Mouse (Mus musculus): ENCODE data around the gene Gemin4.

Gemin4 gene

DNA sequence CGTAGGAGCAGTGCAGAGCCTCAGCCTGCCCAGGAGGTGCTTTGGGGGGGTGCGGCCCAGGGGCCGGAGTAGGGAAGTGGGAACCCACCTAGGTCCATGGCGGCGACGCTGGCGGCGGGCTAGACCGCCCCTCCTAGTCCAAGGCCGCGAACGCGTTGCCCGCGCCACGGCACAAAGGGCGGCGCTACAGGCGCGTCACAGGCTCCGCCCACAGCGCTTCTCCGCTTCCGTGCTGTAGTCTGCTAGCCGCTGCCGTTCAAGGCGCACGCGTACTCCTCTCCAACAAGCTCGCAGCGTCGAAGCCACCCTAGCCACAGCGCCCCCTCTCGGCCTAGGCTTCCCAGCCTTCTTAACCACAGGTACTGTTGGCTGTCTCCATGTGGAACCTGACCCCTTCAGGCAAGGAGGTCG lies at the start of gene Gemin4, which contains the start of gene Dbil5:
Gene Gemin4 (minus strand): TSS at position 275 of the 411 bp plus-strand sequence.
Gene Dbil5 (plus strand): TSS at position 219 of the 411 bp plus-strand sequence.
- DNase-seq (ENCODE audit: extremely low read depth, insufficient read length, low spot score), result peak; percentile 99

DNA sequence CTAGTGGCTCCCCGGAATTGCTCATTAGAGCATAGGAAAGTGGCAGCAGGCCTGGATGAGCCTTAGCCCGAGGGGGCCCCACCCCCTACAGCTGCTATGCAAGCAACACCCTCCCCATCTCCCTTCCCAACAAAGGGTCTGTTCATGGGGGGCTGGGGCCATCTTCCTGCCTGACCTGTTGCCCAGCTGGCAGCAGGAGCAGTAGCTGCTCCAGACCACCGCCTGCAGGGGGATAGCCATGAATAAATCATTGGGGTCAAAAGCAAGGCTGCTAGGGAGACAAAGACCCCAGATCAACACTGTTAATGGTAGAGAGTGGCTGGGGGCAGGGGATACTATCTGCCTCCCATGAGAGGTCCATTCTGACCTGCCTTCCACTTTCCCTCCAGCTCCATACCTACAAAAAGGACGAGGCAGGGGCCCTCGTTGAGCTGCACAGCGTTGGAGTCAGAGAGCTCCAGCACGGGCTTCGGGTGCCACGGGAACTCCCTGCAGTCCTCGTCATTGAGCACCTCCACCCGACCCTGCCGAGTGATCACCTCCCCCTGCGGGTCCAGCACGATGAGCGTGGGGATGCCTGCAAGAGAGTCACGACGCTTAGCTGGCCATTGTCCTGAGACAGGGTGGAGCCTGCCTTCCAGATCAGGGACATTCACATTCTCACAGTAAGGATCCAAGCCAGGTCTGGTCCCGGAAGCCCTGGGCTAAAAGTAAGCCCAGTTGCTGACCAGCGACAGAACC lies 45.3 kb upstream of the Gemin4 start:
- no peak for DNase-seq (ENCODE audit: extremely low read depth, insufficient read length, low spot score)

DNA sequence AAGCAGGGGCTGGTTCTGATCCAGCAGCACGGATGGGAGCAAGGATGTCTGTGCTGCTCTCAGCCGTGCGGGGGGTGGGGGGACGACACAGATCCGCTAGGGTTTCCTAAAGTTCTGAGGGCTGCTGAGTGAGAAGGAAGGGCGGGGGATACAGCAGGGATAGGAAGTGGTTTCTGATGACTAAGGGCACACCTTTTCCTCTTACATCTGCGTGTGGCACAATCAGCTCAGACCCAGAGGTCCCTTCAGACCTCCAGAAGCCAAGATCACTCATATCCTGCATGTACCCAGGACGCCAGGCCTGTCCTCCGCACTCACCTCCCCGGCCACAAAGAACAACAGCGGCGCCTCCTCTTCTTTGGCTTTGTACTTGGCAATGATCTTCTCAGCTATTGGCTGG lies 43.8 kb upstream of the Gemin4 start:
- DNase-seq (ENCODE audit: extremely low read depth, insufficient read length, low spot score), result peak; percentile 24

DNA sequence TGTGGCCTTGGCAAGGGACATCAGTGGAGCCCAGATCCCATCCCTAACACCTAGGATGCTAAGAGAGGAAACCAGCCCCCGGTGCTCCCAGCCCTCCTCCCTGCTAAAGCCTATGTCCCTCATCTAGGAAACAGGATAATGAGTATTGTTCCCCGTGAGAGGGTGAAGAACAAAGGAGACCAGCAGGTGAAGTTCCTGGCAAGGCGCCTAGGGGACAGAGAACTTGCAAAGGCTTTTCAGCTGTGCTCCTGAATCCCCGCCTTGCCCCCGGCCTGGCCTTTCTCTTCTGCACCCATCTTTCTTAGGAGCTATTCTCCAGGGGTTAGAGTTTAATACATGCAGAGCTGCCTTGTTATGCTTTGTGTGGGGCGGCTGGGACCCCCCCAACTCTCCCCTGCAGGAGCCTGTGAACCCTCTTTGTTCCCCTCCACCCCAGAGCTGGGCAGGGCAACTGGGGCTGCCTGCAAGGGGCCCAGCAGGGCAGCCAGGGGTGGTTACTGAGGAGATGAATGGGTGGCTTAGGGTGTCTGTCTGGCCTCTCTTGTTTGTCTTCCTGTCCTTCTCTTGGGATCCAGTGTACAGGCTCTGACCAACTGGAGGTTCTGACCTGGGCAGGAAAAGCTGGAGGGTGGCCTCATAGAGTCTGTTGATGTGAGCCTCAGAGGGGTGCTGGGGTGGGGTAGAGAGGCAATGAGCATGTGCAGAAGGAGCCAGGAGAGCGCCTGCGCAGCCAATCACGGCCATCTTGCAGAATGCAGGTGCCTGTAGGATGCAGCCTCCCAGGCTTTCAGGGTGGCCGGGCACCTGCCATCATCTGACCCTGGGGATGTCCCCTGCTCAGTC lies 43.0 kb upstream of the Gemin4 start:
- DNase-seq (ENCODE audit: extremely low read depth, insufficient read length, low spot score), result no peak

DNA sequence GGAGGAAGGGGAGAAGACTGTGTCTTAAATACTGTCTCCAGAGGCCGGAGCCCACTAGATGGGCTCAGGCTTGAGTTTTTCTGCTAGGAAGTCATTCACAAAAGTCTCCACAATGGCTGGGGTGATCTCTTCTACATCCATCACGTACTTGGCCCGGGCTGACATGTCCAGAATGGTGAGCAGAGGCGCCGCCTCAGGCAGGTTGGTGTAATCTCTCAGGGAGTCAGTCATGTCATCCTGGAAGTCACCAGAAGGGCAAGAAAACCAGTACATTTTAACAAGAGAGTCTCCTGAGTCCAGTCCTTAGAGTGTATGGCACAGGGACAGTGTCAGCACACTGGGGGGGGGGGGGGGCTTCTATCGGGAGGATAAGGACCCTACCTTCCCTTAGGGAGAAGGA lies 41.0 kb upstream of the Gemin4 start:
- DNase-seq (ENCODE audit: extremely low read depth, insufficient read length, low spot score), result no peak

DNA sequence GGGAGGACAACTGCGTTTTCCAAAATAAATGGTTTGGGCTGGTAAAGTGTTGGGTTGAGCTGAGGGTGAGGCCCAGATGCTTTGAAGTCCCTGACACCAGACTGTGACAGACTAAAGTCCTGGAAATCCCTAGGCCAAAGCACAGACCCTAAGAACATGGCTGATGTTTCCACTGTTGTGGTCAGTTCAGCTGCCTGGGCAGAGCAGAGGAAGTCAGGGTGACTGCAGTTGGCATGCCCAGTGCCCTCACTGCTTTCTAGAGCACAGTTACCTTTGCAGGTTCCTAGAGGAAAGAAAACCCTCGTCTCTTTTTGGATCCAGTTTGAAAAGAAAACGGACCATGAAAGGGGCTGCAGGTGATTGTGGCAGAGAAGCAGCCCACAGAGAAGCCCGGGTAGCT lies 39.9 kb upstream of the Gemin4 start:
- DNase-seq (ENCODE audit: extremely low read depth, insufficient read length, low spot score), result no peak

DNA sequence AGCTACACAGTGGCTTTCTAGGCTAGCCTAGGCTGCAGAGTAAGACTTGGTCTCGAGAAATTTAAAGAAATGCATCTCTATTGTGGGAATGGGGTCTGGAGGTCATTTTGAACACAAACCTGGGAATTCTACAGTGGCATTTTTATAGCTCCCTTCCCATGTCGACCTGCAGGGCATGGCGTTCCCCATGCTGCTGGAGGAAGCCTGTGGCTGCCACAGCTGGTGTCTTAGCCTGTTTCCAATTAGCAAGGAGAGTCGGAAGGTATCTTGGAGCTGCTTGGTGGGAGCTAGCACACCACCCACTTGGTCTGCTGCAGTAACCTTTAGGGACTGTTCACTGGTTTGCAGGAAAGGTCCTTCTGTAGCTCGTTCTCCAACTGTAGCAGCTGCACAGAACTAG lies 38.7 kb upstream of the Gemin4 start:
- no peak for DNase-seq (ENCODE audit: extremely low read depth, insufficient read length, low spot score)

DNA sequence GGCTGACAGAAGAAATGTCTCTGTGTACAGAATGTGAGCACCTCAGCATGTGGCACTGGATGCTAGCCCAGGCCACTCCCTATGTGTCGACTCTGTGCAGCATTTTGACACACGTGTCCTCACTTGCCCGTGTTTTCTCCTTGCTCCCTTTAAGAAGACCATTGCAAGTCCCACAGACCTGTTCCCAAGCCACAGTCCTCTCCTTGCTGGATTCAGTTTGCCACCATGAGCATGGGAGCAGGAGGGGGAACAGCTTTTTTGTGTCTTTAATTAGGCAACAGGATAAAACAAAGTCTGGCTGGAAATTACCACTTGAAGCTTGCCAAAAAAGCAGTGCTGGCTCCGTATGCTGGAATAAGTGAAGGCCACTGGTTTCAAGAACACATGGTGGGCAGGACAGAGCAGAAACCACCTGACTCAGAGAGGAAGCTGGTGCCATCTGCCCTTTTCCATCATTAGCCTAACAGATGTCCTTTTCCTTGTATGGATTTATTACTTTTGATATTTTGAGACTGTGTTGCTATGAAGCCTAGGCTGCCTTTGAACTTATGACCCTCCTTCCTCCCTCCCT lies 38.1 kb upstream of the Gemin4 start:
- no peak for DNase-seq (ENCODE audit: extremely low read depth, insufficient read length, low spot score)

DNA sequence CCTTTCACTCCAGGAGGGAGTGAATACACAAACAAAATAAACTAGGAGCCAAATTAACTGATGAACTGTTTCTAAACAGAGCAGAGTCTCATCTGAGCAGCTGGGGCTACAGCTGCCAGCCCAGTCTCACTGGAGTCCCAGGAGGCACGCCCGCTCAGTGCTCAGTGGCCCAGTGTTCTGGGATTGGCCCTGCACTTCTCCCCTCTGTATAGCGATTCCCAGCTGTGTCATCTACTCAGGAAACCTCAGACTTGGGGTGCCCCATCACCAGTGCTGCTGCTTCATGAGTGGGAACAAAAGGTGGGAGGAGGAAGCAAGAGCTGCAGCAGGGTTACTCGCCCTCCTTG lies 36.4 kb upstream of the Gemin4 start:
- DNase-seq (ENCODE audit: extremely low read depth, insufficient read length, low spot score), result no peak

DNA sequence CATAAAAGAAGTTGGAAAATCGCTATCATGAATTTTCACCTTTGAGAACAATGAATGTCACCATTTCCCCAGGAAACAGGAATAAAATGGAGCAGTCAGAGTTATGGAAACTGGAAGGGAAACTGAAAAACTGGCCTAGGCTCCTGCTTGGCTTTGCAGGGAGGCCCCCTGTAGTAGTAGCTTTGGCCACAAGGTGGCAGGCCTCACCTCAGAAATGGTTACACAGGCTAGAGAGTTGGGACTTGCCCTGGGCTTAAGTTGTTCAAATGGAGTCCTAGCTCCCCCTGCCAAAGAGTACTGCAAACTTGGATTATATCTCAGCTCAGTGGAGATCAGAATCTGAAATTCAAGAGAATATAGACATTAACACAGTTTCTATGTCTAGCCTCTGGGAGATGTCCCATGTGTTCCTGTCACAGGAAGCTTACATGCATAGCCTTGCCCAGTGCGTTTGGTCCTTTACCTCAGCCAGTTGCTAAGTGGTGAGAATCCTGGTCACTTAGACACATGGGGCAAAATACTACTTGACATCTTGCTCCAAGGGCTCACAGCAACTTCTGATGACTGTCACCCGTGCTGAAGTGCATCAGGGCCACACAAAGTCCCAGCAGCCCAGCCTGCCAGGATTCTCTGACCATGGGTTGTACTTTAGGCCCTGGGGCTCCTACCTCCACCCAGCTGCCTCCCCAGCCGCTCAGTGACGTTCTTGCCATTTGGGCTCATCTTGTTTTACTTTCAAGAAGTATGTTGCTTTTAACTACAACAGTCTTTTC lies 35.9 kb upstream of the Gemin4 start:
- peak; percentile 31 for DNase-seq (ENCODE audit: extremely low read depth, insufficient read length, low spot score)

DNA sequence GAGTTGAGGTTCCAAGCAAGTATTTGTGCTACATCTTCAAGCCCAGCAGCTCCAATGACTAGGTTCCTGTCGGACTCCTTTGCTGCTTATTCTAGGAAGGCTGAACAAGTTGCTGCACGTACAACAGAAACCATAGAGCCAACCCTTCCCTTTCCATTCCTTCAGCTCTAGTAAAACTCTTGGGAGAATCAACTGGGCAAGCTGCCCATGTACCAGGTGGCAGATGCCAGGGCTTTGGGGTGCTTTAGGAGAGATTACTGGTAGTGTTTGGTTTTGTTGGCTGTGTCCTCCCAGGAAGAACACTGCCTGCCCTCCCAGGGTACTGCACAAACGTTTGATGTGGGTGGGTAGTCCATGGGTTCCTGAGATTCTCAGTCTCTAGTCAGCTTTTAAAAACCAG lies 34.6 kb upstream of the Gemin4 start:
- no peak for DNase-seq (ENCODE audit: extremely low read depth, insufficient read length, low spot score)

DNA sequence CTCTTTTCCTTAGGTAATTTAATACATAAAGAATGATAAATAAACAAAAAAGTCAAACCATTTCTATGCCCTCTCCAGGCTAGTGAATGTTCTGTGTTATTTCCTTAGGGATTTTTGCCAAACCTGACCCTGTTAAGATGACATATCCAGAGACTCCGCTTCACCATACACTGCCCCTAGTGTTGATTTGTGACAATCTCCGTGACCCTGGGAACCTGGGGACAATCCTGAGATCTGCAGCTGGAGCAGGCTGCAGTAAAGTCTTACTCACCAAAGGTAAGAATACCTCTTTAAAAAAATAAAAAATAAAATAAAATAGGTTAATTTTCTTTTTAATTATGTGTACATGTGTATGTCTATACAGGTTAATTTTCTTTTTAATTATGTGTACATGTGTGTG lies 29.8 kb upstream of the Gemin4 start:
- no peak for DNase-seq (ENCODE audit: extremely low read depth, insufficient read length, low spot score)

DNA sequence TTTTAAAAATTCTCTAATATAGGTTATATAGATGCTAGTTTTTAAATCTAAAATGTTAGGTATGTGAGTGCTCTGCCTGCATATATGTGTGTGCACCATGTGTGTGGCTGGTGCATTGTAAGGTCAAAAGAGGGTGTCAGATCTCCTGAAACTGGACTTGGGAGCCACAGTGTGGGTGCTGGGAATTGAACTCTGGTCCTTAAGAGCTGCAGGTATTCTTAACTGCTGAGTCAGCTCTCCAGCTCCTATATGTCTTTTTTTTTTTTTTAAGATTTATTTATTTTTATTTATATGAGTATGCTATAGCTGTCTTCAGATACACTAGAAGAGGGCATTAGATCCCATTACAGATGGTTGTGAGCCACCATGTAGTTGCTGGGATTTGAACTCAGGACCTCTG lies 29.0 kb upstream of the Gemin4 start:
- DNase-seq (ENCODE audit: extremely low read depth, insufficient read length, low spot score), result no peak

DNA sequence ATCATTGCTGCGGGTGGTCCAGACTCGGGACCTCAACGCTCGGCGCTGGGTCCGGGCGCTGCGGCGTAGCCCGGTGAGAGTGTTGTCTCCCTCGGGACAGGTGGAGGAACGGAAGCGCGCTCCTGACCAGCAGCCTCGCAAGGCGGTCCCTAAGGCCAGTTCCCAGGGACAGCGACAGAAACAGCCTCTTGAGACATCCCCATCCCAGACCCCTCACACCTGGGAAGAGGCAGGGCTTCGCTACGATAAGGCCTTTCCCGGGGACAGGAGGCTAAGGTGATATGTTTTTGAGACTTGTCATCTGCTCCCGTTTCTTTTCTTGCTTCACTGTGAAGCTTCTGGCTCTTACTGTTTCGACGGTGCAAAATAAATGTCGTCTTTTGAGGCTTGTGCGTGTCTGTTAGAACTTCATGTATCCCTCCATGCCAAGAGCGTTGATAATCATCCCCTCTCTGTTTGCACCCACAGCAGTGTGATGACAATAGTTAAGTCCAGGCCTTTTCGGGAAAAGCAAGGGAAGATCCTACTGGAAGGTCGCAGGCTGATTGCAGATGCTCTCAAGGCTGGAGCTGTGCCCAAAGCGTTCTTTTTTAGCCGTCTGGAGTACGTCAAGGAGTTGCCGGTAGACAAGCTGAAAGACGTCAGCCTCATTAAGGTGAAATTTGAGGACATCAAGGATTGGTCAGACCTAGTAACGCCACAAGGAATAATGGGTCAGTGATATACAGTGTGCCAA lies 26.5 kb upstream of the Gemin4 start:
- DNase-seq (ENCODE audit: extremely low read depth, insufficient read length, low spot score), result no peak

DNA sequence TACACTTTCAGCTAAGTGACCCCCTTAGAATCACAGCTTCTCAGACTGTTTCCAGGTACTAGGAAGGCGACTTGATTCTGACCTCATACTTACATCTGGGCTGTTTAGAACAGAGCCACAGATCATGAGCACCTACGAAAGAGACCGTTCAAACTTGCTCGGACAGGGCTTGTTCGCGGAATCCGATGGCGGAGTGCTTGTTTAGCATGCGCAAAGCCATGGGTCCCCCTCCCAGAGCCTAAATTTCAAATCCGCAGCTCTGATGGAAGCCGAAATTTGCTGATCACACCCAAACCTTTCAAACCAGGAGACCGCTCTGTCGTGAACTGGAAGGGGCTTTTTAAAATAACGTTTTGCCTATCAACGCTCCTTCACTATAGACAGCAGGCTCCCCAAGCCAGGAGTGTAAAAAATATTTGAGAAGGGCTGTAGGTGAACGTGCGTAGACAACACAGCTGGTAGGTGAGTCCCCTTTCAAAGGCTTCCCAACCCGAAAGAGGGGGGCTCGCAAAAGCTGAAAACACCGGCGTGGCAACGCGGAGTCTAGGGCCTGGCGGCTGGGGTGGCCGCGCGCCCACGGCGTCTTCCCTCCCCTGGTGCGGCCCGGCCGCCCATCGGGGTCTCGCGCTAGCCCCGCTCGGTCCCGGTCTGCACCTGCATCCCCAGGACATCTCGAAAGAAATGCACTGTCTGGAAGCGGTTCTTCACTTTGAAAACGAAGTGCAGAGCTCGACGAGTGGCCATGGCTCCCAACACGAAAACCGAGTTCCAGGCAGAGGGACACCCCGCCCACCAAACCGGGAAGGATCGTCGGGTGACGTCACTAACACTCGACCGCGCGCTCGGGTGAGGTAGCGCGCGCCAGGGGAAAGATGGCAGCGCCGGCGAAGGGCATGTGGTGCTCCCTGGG lies 25.7 kb upstream of the Gemin4 start, which contains the start of the genes Mrm3 and Glod4:
Gene Mrm3 (plus strand): TSS at position 815 of the 910 bp plus-strand sequence.
Gene Glod4 (minus strand): TSS at position 825 of the 910 bp plus-strand sequence.
- peak; percentile 90 for DNase-seq (ENCODE audit: extremely low read depth, insufficient read length, low spot score)

DNA sequence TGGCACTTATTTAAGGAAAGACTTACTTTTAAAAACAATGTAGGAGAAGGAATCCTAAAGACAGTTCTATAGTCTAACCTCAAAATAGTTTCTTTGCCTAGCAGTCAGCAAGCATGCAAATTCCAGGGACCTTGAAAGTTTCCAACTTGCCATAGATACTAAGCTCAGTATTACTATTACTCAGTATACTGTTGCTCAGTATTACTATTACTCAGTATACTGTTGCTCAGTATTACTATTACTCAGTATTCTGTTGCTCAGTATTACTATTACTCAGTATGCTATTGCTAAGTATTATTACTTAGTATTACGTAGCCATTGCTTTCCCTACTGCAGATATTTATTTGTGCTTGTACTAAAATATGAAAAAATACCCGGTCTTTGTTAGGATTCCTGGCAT lies 22.3 kb upstream of the Gemin4 start:
- DNase-seq (ENCODE audit: extremely low read depth, insufficient read length, low spot score), result no peak

DNA sequence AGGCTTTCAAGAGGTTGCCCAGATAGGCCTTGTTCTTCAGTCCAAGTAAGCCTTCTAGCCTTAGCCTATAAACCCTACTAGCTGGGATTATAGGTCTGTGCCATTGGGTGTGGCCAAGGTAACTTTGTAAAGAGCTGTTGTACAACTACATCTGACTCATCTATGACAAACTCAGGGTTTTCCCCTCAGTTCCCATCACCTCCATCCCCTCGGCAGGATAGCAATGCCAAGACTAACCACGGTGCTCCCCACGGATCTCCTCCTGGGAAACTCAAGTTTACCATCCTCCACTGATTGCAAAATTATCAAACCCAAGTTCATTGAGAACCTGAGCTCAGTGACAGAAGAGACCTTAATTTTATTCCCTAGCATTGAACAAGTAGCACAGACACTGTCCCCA lies 18.7 kb upstream of the Gemin4 start:
- peak; percentile 28 for DNase-seq (ENCODE audit: extremely low read depth, insufficient read length, low spot score)

DNA sequence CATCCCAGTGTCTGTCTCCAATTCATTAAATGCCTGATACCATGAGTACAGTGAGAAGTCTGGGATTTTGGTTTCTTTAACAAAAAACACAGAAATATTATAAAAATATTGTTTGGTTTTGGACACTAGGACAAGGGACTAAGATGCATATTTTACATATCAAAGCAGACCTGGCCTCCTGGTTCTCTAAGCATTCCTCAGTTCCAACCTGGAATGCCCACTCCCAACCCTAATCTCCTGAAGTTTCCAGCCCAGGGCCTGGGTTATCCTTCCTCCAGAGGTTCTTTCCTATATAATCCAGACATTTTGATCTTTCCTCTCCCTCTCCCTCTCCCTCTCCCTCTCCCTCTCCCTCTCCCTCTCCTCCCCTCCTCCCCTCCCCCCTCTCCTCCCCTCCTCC lies 7.6 kb upstream of the Gemin4 start:
- DNase-seq (ENCODE audit: extremely low read depth, insufficient read length, low spot score), result no peak

DNA sequence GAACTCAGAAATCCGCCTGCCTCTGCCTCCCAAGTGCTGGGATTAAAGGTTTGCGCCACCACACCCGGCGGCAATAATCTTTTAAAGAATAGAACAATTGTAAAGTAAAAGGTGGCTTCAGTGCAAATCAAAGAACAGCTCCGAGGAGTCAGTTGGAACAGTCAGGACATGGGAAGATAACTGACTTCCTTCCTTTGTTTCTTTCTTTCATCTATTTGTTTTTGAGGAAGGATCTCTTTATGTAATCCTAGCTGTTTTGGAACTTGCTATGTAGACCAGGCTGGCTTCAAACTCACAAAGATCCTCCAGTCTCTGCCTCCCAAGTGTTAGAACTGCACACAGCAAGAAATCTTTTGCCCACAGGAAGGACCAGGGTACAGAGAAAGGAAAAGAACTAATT lies 7.2 kb upstream of the Gemin4 start:
- no peak for DNase-seq (ENCODE audit: extremely low read depth, insufficient read length, low spot score)
